Comparison of ENCODE assay signal across 22 mouse cellular contexts in the genomic region with DNA sequence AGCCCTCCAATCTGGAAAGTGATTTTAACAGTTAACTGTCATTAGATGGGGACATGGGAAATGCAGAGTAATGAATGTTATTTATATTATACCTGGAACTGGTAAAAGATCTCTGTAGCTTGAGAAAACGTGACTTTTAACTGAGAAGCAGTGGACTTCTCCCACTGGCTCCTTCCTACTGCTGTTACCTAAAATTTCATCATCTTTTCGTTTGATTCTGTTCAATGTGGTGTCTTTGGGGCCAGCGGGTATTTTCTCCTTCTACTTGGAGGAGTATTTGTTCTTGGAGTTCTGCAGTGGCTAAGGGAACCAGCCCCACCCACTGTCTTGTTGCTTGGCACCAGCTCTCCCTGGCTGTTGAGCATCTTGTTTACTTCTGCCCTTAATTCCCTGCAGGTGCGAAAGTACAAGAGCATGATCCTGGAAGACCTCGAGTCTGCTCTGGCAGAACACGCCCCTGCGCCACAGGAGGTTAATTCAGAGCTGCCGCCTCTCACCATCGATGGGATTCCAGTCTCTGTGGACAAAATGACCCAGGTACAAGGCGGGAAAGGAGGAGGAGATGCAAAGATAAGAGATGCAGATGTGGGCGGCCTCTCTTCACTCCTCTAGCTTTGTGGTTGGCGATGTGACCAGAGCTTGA. TPM values are rescaled to one million over a fixed set of nuclear protein-coding genes. Genes with fewer than 3 reads are reported as not detected.
DNase-seq lines count a peak whose midpoint lies in the region; TF ChIP-seq lines count a peak whose summit lies in the region.
"Had no signal": no experiment of that assay in that cellular context is flagged by ENCODE, and none has a peak within 500 bp of the region (broad histone marks: within the 10 kb centered on the region; RNA-seq: fewer than 3 reads in every experiment).

No protein-coding gene starts in this region.

- H3K4me1 ChIP-seq in testis, adult 2 months (ENCODE audit: control insufficient read depth, insufficient read depth, low read length), result peaks cover 2% of the 10 kb centered on the region; the same call in 1 of the 2 replicates
- H3K4me1 ChIP-seq: embryonic facial prominence, embryonic 13.5 days; forebrain, embryonic 13.5 days; heart, embryonic 10.5 days; hindbrain, embryonic 12.5 days had no signal

- no peak for TF ChIP-seq CTCF in testis, adult 2 months (IDR thresholded peaks at IDR 0.05; ENCODE audit: control insufficient read depth, insufficient read depth, insufficient replicate concordance, low read depth, low read length)

- no peak overlapping the region for H3K27ac ChIP-seq in testis, adult 2 months (ENCODE audit: control insufficient read depth, insufficient read depth, low read depth, low read length)
- H3K27ac ChIP-seq: embryonic facial prominence, embryonic 13.5 days; forebrain, embryonic 13.5 days; heart, embryonic 10.5 days; hindbrain, embryonic 12.5 days had no signal

- peak overlapping the region; percentile 14 for H3K4me3 ChIP-seq in testis, adult 2 months (ENCODE audit: control insufficient read depth, low read depth, low read length)
- H3K4me3 ChIP-seq: embryonic facial prominence, embryonic 13.5 days; forebrain, embryonic 13.5 days; heart, embryonic 10.5 days; hindbrain, embryonic 12.5 days had no signal

- no peak for TF ChIP-seq POLR2A in testis, adult 2 months (IDR thresholded peaks at IDR 0.05; ENCODE audit: control insufficient read depth, low read depth, low read length)

- no peak for DNase-seq in testis, postnatal 14 days (ENCODE audit: low spot score)
- DNase-seq in MN1 (ENCODE audit: low spot score), result peak; percentile 63
- DNase-seq in ZHBTc4 (ENCODE audit: low read depth, low spot score), result peak; percentile 86
- no peak for DNase-seq in frontal cortex, postnatal 36 days (ENCODE audit: low spot score in 2 of 2)
- DNase-seq in urinary bladder, postnatal 25 days (ENCODE audit: low spot score), result no peak
- no peak for DNase-seq in thymus, postnatal 36 days
- DNase-seq: adrenal gland, adult 8-10 months; adrenal gland, postnatal 36 days; cerebellum, adult 11 months; cerebellum, adult 9-10 months; cerebellum, postnatal 25 days; forebrain, postnatal 0 days; gastrocnemius, postnatal 10 days; heart, adult 18-20 months; heart, postnatal 10 days; heart, postnatal 4 days had no signal

- no peaks in the 10 kb centered on the region for H3K27me3 ChIP-seq in testis, adult 2 months (ENCODE audit: control insufficient read depth, insufficient read depth, low read length)
- H3K27me3 ChIP-seq: CH12.LX; embryonic facial prominence, embryonic 13.5 days; forebrain, embryonic 13.5 days; hindbrain, embryonic 12.5 days had no signal

- H3K36me3 ChIP-seq in testis, adult 2 months (ENCODE audit: control insufficient read depth, insufficient read depth, low read length), result no peaks in the 10 kb centered on the region

RNA-seq across cellular contexts. Expression of a gene that starts 54.1 kb away (rescaled TPM):
- 25.7 and 27.0 TPM in 2 replicates for polyA plus RNA-seq in testis, adult 2 months (2012; rRNA removed)

Comparison
In these comparisons a context has a peak if more than half of its experiments do, and no peak if none do; other contexts are left out.
1. DNase-seq: peak in MN1 (single experiment) and ZHBTc4 (single experiment); none in testis, postnatal 14 days (single experiment), frontal cortex, postnatal 36 days (0 of 2), urinary bladder, postnatal 25 days (single experiment) and thymus, postnatal 36 days (0 of 2).